Mouse (Mus musculus) cerebellum, adult 9-11 months (tissue): Measurements from ENCODE around the gene Ebf1.

Experiments
- DNase-seq: peaks from one replicate; pipeline ENCODE4 v3.0.0; 2022

The Ebf1 gene

DNA sequence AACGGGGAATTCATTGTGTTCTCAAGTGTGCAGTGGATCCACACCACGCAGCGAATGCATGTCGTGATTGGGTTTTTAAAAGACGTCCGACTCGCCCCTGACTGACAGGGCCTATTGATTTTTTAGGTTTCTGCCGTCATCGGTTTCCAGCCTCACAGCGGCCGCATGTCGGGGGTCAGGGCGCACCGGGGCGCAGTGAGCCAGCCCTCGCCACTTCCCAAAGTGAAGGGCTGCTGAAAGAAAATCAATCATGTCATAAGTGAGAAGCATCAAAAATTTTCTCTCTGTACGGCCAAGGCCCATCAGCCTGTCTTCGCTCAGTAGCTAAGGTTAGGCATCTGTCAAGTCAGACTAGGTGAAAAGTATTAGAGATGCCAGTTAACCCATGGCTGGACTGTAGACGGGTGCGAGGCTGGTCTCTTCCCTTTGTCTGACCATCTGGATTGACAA, 124.0 kb downstream of the Ebf1 start:
- DNase-seq, result no peak

DNA sequence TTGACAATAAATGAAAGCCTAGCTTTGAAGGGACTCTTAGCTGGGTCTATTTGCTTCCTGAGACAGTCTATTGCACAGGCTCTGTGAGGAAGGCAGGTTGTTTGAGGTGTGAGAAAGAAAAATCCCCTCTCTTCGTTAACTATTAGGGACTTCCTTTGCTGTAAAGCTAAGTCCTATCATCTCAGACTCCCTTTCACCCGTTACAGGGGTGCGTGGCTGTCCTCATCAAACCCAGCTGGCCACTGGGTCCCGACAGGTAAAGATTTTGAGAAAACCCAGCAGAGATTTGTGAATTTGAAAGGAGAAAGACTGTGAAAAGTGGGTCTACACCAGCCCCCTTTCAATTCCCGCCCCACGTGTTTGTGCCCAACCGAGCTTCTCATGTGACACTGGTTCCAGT, 127.3 kb downstream of the Ebf1 start:
- no peak for DNase-seq

DNA sequence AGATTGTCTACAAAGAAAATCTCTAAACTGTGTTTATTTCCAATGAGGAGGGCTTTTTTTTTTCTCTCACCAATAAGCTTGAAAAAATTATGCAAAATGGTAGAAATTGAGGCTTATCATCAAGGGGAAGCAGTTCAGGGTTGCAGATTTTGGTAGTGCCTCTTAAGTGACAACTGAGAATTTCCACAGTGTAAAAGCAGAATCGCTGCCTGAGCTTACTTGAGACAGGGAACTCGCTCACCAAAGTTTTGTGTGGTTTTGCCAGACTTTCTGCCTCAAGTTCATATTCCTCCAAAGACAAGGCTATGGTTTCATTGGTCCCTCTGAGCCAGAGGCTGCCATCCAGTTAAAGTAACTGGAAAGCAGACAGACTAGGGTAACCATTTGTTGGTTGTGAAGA, 128.8 kb downstream of the Ebf1 start:
- no peak for DNase-seq

DNA sequence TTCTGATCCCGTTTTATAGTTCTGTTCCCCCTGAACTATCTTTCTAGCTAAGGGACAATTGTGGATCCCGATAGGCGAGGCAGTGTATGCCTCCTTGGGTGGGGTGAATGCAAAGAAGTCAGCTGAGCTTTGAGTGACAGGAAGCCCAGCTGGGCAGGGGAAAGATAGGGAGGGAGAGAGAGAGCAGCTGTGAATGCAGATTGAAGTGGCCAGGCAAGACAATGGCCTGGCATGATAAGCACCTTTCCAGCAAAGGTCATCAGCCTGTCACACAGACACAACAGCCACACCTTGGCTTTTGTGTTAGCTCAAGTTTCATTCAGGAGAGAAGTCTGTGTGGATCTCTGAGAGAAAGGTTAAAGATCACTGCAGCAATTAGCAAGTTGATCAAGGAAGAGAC, 129.6 kb downstream of the Ebf1 start:
- DNase-seq, result no peak

DNA sequence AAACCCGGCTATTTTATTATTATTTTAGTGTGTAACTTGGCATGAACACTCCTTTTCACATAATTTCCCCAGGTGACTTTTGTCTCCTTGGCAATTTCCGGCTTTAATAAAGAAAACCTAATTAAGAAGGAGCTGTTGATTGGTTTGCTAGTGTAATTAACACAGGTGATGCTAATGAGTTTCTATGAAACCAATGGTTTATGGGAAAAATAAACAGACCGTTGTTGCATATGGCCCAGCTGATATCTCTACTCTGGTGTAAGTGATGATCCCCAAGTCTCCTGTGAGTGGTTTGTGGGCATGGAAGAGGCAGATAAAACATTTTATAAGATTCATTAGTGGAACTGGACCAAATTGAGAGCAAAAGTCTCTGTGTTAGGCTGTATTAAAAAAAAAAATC, 132.2 kb downstream of the Ebf1 start:
- DNase-seq, result no peak

DNA sequence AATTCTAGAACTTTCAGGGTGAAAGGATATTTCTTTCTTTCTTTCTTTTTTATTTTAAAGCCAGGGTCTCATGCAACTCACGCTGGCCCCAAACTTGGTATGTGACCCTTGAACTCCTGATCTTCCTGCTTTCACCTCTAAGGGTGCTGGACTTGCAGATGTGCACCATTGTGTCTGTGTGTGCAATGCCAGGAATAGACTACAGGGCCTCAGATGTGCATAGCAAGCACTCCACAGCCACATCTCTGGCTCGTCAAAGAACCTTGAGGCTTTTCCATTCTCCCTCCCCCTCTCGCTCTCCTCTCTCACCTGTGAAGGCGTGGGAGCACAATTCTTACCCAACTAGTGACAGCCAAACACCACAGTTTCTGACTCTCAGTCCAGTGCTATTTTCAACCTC, 137.2 kb downstream of the Ebf1 start:
- DNase-seq, result no peak

DNA sequence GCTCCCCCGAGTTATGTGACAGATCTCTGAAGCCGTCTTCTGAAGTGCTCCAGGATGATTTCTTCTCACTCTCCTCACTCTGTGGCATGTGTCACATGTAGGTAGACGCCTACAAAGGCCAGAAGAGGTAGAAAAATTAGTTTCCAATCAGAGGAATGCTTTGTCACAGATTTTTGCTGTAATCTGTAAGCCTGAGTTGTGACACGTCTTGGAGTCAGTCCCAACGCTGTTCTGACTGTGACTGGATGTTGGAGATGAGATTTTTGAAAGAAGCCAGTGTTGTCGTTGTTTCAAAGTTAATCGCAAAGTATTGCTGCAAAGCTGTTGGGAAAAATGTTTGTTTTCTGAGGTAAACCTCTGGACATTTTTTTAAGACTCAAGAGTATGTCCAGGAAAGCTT, 139.2 kb downstream of the Ebf1 start:
- DNase-seq, result no peak

DNA sequence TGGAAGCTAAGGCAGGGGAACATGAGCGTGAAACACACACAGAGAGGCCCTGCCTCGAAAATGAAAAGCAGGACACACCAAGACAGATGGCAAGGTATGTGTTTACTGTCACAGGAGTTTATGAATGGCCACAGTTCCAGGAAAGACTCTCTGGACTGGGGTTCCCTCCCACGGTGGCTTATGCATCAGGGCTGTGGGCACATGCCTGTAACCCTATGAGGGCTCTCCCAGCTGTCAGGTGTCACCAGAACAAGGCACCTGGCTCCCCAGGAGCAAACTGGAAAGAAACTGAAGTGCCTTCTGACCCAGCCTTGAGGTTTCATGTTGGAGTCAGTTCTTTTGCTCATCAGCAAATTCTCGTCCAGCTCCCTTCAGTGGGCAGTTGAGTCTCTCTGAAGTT, 141.7 kb downstream of the Ebf1 start:
- DNase-seq, result no peak

DNA sequence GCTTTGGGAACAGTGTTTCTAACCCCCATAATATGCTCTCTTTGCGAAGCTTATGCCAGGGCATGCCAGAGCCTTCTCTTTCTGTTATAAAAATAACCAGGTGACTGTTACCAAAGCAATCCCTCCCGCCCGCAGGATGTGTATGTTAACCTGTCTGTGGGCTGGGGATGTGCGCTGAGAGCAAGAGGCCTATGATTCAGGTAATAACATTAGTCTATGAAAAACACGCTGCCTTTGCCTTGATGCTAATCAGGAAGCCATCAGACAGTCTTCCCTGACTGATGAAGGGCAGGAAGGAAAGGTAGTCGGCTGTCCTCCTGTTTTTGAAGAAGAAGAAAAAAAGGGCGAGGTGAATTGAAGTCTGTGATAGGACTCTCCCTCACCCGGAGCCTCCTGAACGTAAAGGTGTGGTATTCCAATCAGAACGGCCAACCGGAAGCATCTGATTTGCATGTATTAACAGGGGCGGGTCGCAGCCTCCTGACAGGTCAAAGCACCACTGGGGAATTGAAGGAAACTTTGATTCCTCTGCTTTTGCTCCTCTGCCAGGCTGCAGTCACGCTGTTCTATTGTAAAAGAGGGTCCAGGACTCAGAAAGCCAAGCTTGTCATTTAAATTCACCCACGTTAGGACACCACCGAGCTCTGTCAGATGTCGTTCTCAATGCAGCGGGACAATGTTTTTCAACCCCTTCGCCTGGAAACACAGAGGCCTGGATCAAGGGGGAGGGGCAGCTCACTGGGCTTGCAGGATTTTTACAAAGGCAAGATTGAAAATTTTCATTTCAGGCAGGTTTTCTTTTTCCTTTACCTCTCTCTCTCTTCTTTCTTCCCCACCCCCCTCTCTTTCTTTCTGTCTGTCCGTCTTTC, 144.2 kb downstream of the Ebf1 start:
- DNase-seq, result no peak

DNA sequence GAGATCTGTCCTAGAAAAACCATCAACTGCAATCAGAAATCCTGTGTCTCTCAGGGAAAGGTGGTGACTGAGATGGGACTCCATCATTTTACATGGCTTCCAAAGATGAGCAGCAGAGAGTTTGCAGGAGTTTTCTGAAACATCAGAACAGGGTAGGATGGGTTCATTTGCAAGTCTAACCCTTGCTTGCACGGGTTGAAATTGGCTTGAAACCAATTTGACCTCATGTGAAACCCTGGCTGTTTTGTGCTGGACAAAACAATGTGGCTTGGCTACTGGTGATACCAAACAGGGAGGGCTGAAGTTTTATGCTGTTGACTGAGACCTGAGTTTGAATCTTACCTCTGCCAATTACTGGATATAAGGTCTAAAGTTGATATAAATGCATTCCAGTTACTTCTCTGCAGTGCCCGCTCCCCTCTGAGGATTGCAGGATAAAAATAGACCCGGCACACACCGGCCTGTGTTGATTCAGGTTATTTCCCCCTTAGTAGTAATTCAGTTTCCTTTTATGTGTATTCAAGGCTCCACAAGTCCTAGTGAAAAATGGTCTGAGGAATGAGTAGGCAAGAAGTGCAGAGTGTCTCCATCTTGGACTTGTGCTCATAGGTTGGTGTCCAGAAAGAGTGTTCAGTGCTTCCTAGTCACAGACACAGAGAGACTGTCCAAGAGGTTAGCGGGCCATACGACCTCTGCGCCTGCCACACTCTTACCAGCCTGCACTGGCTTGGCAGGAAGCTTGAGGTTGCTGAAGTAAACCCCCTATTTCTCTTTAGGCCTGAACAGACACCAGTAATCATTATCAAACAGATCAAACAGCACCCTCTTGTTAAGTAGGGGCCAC, 147.1 kb downstream of the Ebf1 start:
- no peak for DNase-seq

DNA sequence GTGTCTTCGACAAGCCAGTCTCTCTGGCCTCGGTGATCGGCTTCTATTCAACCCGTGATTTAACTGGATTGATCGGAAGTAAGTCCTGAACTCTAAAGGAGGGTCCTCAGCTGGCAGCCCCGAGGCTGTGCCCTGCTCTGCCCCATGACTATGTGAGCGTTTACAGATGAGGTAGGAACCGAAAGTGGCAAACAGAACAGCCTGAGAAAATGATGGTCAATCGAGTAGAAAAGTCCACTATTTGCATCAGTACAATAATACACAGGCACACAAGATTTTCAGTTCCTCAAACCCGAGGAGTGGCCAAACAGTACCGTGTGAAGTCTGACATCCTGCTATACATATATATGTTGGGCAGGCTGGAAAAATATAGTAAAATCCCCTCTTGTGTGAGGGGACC, 147.9 kb downstream of the Ebf1 start:
- DNase-seq, result no peak

DNA sequence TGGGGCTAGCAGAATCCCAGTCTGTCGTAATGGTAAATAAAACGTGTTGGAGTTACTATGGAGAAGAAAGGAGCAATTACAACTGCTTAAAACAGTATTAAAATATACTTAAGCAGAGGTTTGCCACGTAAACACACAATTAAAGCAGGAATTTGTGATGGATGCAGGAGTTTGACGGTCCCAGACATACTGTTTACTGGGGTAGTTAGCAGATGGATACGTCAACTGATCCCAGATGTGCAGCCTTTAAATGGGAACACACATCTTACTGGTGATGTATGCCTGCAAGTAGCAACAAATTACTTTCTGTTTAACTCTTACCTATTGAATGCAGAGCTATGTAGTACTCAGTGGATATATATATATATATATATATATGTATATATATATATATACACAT, 149.1 kb downstream of the Ebf1 start:
- DNase-seq, result no peak

DNA sequence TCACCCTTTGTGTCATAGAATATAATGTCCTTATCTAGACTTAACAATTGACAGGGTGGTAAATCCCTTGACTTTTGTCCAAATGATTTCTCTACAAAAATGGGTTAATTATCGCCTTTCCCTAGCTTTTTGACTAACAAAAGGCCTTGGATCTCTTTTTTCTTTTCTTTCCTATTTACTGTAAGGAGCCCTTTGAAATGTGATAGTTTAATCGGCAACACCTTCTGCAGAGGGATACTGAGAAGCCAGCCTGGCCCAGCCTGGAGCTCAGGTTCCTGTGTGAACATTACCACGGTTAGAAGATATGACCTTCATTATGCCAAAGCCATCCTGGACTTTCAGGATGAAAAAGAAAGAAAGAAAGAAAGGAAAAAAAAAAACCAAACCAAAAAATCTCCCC, 150.2 kb downstream of the Ebf1 start:
- DNase-seq, result no peak

DNA sequence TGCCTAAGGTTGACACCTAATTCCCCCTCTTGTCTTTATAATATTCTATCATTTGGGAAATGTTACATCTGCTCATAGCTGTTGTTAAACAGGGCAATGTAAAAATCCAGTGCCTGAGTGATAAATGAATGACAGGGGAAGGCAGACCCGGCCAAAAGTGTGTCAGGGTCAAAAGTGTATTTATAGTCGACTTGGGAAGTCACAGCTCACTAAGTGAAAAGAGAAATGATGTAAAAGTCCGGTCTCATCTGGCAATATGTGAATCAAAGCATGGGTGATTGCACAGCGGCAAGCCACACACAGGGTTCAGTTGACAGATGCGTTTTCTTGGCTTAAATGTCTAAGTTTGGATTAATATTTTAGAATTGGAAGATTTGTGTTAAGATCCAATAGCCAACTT, 151.2 kb downstream of the Ebf1 start:
- DNase-seq, result no peak

DNA sequence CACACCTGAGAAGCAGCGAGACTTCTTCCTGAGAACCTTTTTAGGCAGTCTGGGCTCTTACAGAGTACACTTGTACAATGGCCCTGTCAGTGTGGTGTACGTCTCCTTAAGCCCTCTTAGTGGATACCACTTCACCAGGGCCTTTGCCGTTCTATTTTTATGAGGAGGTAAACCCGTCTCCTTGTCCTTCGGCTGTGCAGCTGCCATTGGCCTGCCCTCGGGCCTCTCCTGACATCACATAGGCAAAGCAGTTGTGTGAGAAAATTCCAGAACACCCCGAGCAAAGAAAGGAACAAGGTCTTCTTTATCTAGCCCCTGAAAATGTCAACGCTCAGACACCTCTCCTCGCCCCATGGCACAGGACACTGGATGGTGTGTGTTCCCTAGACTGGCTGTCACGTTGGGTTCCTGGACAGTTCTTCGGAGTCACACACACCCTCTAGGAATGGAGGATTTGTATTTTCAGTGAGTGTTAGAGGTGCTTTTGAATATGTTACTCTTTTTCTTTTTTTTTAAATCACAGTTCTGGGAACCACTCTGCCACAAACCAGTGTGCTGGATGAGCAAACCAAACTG, 154.0 kb downstream of the Ebf1 start:
- no peak for DNase-seq

DNA sequence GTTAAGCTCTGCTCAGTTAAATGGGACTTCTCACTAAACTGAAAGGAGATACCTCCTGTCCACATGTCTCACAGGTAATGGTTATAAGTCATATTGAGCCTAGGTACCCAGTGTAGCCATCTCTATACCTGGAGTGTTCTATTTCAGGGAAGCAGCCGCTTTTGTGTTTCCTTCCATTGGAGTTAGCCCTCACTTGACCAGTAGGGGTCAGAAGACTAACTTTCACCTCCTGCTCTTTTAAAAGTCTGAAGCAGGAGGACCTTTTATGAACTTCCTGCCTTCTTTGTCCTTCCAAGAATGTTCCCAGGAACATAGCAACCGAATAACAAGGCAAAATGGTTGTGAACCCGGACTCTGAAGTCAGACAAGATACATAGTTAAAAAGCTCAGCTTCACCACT, 157.3 kb downstream of the Ebf1 start:
- no peak for DNase-seq

DNA sequence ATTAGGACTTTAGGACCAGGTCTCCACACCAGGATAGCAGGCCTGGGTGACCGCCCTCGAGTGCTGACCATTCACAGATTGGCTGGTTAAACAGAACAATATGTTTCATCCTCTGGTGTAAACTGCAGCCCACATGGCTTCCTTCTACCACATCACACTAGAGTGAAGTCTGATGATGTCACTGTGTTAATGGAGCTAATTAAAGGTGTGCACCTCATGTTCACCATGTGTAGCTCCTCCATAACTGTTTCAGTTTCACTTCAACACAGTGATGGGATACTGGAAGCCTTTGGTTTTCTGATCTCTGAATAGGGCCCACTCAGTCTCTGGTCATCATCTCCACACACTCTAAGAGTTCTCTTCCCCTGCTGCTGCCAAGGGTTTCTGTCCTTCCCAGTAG, 158.4 kb downstream of the Ebf1 start:
- DNase-seq, result no peak

DNA sequence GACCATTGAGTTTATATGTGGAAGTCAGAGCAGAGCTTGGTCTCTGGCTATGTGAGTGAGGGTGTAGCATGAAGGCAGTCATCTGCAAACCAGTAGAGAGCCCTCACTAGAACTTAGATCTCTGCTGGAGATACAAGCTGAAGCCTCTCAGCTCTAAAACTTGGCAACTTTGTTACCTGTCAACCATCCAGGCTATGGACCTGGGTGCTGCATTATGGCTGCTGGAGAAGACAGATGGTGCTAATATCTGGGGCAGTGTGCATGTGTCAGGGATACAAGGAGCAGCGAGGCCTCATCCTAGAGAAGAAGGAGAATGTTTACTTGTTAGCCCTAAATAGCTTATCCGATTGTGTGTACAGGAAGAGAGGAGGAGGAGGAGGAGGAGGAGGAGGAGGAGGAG, 159.4 kb downstream of the Ebf1 start:
- DNase-seq, result peak; percentile 63

DNA sequence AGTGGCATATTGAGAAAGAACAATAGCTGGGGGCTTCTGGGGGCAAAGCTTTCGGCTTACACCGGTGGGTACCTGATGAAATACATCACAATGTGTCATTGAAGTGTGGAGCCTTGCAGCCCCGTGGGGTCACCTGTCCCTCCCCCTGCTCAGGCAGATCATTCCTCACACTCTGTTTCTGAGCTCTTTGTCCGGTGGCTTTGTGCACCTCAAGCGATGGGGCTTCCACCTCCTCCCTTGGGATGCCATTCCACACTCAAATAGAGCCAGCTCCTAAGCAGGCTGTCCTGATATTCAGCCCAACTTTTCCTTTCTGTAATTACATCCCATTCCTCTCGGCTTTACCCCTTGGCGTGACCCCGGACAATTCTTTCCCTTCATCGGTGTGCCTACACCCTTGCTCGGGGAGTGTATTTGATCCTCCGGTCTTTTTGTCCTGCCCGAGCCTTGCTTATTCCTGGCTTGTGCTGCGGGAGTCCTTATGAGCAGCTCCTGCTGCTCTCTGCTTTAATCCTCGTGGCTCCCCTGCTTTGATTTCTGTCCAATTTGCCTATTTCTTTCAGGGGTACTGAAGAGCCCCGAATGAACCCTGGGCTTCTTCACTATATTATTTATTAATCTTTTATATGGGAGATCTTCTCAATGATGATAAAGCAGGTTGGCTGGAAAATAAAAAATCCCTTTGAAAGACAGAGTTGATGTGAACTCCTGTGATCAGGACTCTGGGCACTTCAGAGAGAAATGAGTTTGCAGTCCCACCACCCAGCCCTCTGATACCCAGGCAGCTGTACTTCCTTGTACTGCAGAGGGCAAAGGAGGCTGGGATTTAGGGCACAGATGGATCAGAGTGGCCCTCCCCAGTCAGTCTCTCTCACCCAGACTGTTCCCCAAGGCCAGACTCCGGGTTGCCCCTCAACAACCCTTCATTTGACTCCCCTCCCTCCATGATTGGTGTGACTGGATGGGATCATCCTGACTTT, 160.5 kb downstream of the Ebf1 start:
- no peak for DNase-seq

DNA sequence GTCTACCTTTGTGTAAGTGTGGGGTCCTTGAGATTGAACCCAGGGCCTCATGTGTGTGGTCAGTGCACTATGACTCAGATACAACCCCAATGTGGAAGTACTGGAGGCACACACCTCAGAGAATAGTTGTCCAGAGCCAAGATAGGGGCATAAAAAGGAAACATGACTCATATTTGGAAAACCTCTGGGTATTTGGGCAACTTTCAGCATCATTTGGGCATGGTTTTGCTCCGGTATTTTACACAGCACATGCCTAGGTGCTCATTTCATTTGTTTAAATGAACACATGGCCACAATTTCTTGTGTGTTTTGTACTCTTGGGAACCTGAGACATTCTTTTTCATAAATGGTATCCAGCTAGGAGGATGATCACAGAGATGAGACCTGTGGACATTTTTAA, 161.9 kb downstream of the Ebf1 start:
- no peak for DNase-seq

DNA sequence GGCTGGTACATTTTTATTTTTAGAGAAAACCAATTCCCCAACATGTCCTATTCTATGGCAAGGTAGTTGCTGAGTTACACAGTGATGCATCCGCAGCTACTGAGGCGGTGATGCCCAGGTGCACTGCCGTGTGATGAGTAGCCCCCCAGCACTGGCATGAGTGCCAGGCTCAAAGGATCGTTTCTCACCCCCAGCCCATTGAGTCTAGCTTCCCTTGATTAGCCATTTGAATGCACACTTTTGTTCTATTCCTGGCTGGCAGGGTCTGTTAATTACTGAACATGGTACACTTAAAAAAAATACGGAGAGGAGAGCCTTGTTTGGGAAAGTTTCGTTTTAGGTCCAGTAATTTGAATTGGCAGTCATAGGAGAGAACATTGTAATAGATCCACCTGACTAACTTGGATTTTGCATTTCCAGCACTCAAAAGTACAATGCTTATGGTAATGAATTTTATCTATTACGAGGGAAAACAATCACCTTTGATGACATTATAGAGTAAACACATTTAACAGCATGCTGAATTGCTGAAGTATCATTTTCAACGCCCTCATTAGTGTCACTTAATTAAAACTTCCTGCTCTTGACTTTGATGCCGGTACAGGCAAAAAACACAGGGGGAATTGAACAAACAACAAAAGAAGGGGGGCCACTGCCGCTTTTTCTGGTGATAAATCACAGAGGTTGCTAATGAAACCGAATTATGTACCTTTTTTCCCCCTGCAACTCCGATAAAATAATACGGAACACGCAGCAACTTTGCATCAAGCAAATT, 167.3 kb downstream of the Ebf1 start:
- DNase-seq, result no peak

DNA sequence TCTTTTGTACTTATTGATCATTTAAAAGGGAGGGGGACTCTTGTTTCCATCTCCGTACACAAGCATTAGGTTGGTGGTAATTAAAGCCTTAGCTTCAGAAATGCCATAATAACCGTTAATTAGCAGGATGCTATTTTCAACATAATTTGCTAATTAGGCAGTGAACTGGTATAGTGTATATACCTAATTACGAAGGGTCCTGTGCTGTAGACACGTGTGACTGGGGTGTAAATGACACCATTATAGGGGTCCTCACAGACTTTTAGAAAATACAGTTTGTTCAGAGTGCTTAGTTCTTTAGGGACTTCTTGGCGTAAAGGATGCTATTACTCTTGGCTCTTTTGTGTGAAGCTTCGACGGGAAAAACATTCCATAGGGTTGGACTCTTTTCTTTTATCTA, 167.9 kb downstream of the Ebf1 start:
- DNase-seq, result no peak
